Mouse (Mus musculus) hindbrain, embryonic 12.5 days (tissue): ENCODE measurements at regions not wholly inside any gene's neighbourhood (a gene's known extent, or its start where the extent isn't known, plus 50 kb on each side); places are given as distances from the start of the nearest gene placed in this dataset.
A peak's percentile ranks its signal among the peaks of the same experiment; 100 is the strongest.

ENCODE experiments used
- ATAC-seq: fragments of 200-750 bp; cut with Nextera tagmentation; 2 replicates; pipeline ENCODE4 v1.8.0; 2017; ENCODE audit warnings: moderate TSS enrichment; ENCODE audit not compliant: low FRiP score
- H3K27ac ChIP-seq: fragments of 300-500 bp; sonication (generic); 2 replicates; pipeline ENCODE4 v1.5.1; 2016; ENCODE audit warnings: mild to moderate bottlenecking
- H3K27me3 ChIP-seq: fragments of 300-500 bp; sonication (generic); 2 replicates; pipeline ENCODE4 v1.6.1; 2016; ENCODE audit warnings: mild to moderate bottlenecking
- H3K36me3 ChIP-seq: fragments of 300-500 bp; sonication (generic); 2 replicates; pipeline ENCODE4 v1.6.1; 2016; ENCODE audit warnings: mild to moderate bottlenecking
- H3K4me1 ChIP-seq: fragments of 300-500 bp; sonication (generic); 2 replicates; pipeline ENCODE4 v1.6.1; 2016
- H3K4me2 ChIP-seq: fragments of 300-500 bp; sonication (generic); replicated peaks from 2 replicates; pipeline ENCODE4 v1.6.1; 2016; ENCODE audit warnings: mild to moderate bottlenecking
- H3K4me3 ChIP-seq: fragments of 300-500 bp; sonication (generic); 2 replicates; pipeline ENCODE4 v1.5.1; 2016; ENCODE audit warnings: mild to moderate bottlenecking
- H3K9ac ChIP-seq: fragments of 300-500 bp; sonication (generic); 2 replicates; pipeline ENCODE4 v1.6.1; 2016; ENCODE audit warnings: mild to moderate bottlenecking, moderate library complexity
- H3K9me3 ChIP-seq: fragments of 300-500 bp; sonication (generic); replicated peaks from 2 replicates; pipeline ENCODE4 v1.6.1; 2016; ENCODE audit warnings: mild to moderate bottlenecking
- WGBS: fragments of 180-500 bp; shearing (Covaris S2); methylation state at CpG from one replicate; pipeline ENCODE4 v1.1.7; 2016; 5-methylcytosine and 5-hydroxymethylcytosine counted together

GRCm38 (mm10) chr9:85470264-85470821, 143.2 kb upstream of the Tent5a start:
- Histone ChIP-seq H3K27ac (no peak overlapping the region), H3K4me1 (no peaks in the 10 kb centered on the region), H3K9ac (no peak overlapping the region), H3K4me3 (no peak overlapping the region), H3K27me3 (no peaks in the 10 kb centered on the region), H3K9me3 (no peaks in the 10 kb centered on the region), H3K36me3 (no peaks in the 10 kb centered on the region), H3K4me2 (no peak overlapping the region)
- ATAC-seq: no peak
- WGBS: 94% methylated on average over 8 of the region's 8 CpGs

GRCm38 (mm10) chr9:85469288-85469687, 142.1 kb upstream of the Tent5a start:
- Histone ChIP-seq H3K4me3 (no peak overlapping the region), H3K4me2 (no peak overlapping the region), H3K27me3 (no peaks in the 10 kb centered on the region), H3K27ac (no peak overlapping the region), H3K4me1 (no peaks in the 10 kb centered on the region), H3K9me3 (no peaks in the 10 kb centered on the region), H3K9ac (no peak overlapping the region), H3K36me3 (no peaks in the 10 kb centered on the region)
- ATAC-seq: no peak
- WGBS: 79% methylated on average over 3 of the region's 3 CpGs

GRCm38 (mm10) chr9:85466671-85467070, 139.5 kb upstream of the Tent5a start:
- Histone ChIP-seq H3K4me2 (no peak overlapping the region), H3K4me3 (no peak overlapping the region), H3K36me3 (no peaks in the 10 kb centered on the region), H3K27me3 (no peaks in the 10 kb centered on the region), H3K9ac (no peak overlapping the region), H3K9me3 (no peaks in the 10 kb centered on the region), H3K4me1 (no peaks in the 10 kb centered on the region), H3K27ac (no peak overlapping the region)
- WGBS: 90% methylated on average over 5 of the region's 5 CpGs
- no peak for ATAC-seq

- WGBS: 87% methylated on average over 3 of the region's 3 CpGs
- Histone ChIP-seq H3K27me3 (no peaks in the 10 kb centered on the region), H3K9ac (no peak overlapping the region), H3K27ac (no peak overlapping the region), H3K4me1 (no peaks in the 10 kb centered on the region), H3K4me3 (no peak overlapping the region), H3K4me2 (no peak overlapping the region), H3K36me3 (no peaks in the 10 kb centered on the region), H3K9me3 (no peaks in the 10 kb centered on the region)
- ATAC-seq: no peak
Measured at GRCm38 (mm10) chr9:85459062-85459805, 132.1 kb upstream of the Tent5a start.

GRCm38 (mm10) chr9:85458356-85458755, 131.2 kb upstream of the Tent5a start:
- Histone ChIP-seq H3K4me2 (no peak overlapping the region), H3K9me3 (no peaks in the 10 kb centered on the region), H3K9ac (no peak overlapping the region), H3K27ac (no peak overlapping the region), H3K36me3 (no peaks in the 10 kb centered on the region), H3K27me3 (no peaks in the 10 kb centered on the region), H3K4me3 (no peak overlapping the region), H3K4me1 (no peaks in the 10 kb centered on the region)
- ATAC-seq: no peak
- WGBS: 93% methylated on average over 2 of the region's 2 CpGs

GRCm38 (mm10) chr9:85457400-85457799, 130.3 kb upstream of the Tent5a start:
- no peaks in the 10 kb centered on the region for H3K36me3 ChIP-seq
- no peak overlapping the region for H3K9ac ChIP-seq
- ATAC-seq: no peak
- H3K4me3 ChIP-seq: no peak overlapping the region
- no peaks in the 10 kb centered on the region for H3K4me1 ChIP-seq
- H3K27ac ChIP-seq: no peak overlapping the region
- WGBS: 61% methylated on average over 5 of the region's 5 CpGs
- H3K27me3 ChIP-seq: no peaks in the 10 kb centered on the region
- H3K9me3 ChIP-seq: no peaks in the 10 kb centered on the region
- H3K4me2 ChIP-seq: no peak overlapping the region

GRCm38 (mm10) chr9:85455382-85455781, 128.2 kb upstream of the Tent5a start:
- WGBS: 95% methylated on average over 4 of the region's 4 CpGs
- ATAC-seq: no peak

GRCm38 (mm10) chr9:85452196-85452857, 125.2 kb upstream of the Tent5a start:
- no peak overlapping the region for H3K4me3 ChIP-seq
- H3K36me3 ChIP-seq: no peaks in the 10 kb centered on the region
- no peak overlapping the region for H3K4me2 ChIP-seq
- no peaks in the 10 kb centered on the region for H3K4me1 ChIP-seq
- no peaks in the 10 kb centered on the region for H3K27me3 ChIP-seq
- H3K9me3 ChIP-seq: no peaks in the 10 kb centered on the region
- H3K27ac ChIP-seq: no peak overlapping the region
- 86% methylated on average over 8 of the region's 8 CpGs for WGBS
- ATAC-seq: no peak
- H3K9ac ChIP-seq: no peak overlapping the region

More at GRCm38 (mm10) chr9:85455382-85455781, 128.2 kb upstream of the Tent5a start:
- no peak overlapping the region for H3K9ac ChIP-seq
- H3K9me3 ChIP-seq: no peaks in the 10 kb centered on the region
- H3K27me3 ChIP-seq: no peaks in the 10 kb centered on the region
- H3K4me1 ChIP-seq: no peaks in the 10 kb centered on the region
- H3K4me3 ChIP-seq: no peak overlapping the region
- no peaks in the 10 kb centered on the region for H3K36me3 ChIP-seq
- H3K4me2 ChIP-seq: no peak overlapping the region
- H3K27ac ChIP-seq: no peak overlapping the region

GRCm38 (mm10) chr9:85451349-85451748, 124.2 kb upstream of the Tent5a start:
- no peak overlapping the region for H3K4me2 ChIP-seq
- no peaks in the 10 kb centered on the region for H3K27me3 ChIP-seq
- 89% methylated on average over 5 of the region's 5 CpGs for WGBS
- H3K9me3 ChIP-seq: no peaks in the 10 kb centered on the region
- H3K27ac ChIP-seq: no peak overlapping the region
- no peak overlapping the region for H3K9ac ChIP-seq
- no peaks in the 10 kb centered on the region for H3K36me3 ChIP-seq
- H3K4me3 ChIP-seq: no peak overlapping the region
- no peak for ATAC-seq
- no peaks in the 10 kb centered on the region for H3K4me1 ChIP-seq

GRCm38 (mm10) chr9:85450877-85451276, 123.7 kb upstream of the Tent5a start:
- no peak overlapping the region for H3K4me2 ChIP-seq
- no peak for ATAC-seq
- no peaks in the 10 kb centered on the region for H3K9me3 ChIP-seq
- H3K27ac ChIP-seq: no peak overlapping the region
- no peaks in the 10 kb centered on the region for H3K36me3 ChIP-seq
- H3K4me3 ChIP-seq: no peak overlapping the region
- H3K9ac ChIP-seq: no peak overlapping the region
- H3K4me1 ChIP-seq: no peaks in the 10 kb centered on the region
- H3K27me3 ChIP-seq: no peaks in the 10 kb centered on the region

- no peak overlapping the region for H3K4me2 ChIP-seq
- H3K9ac ChIP-seq: no peak overlapping the region
- H3K4me3 ChIP-seq: no peak overlapping the region
- ATAC-seq: no peak
- H3K27me3 ChIP-seq: no peaks in the 10 kb centered on the region
- WGBS: 73% methylated on average over 2 of the region's 2 CpGs
- no peaks in the 10 kb centered on the region for H3K9me3 ChIP-seq
- H3K36me3 ChIP-seq: no peaks in the 10 kb centered on the region
- no peak overlapping the region for H3K27ac ChIP-seq
- H3K4me1 ChIP-seq: no peaks in the 10 kb centered on the region
Measured at GRCm38 (mm10) chr9:85449493-85449892, 122.3 kb upstream of the Tent5a start.

- Histone ChIP-seq H3K27me3 (no peaks in the 10 kb centered on the region), H3K4me2 (no peak overlapping the region), H3K27ac (no peak overlapping the region), H3K36me3 (no peaks in the 10 kb centered on the region), H3K4me1 (no peaks in the 10 kb centered on the region), H3K9me3 (no peaks in the 10 kb centered on the region), H3K9ac (no peak overlapping the region), H3K4me3 (no peak overlapping the region)
- ATAC-seq: peak; percentile 58; the same call in 1 of the 2 replicates
- whole genome bisulfite sequencing: 59% methylated on average over 4 of the region's 4 CpGs
Measured at GRCm38 (mm10) chr9:85442761-85443505, 115.8 kb upstream of the Tent5a start.
